Mouse (Mus musculus) liver, embryonic 14.5 days (tissue): ENCODE results near the gene Ahsg. TPM values are rescaled to one million over a fixed set of nuclear protein-coding genes. Genes with fewer than 3 reads are reported as not detected.
A peak's percentile ranks its signal among the peaks of the same experiment; 100 is the strongest.

Experiments
- ATAC-seq: fragments of 200-750 bp; cut with Nextera tagmentation; 2 replicates; pipeline ENCODE4 v1.8.0; 2017; ENCODE audit warnings: moderate number of reproducible peaks, mild to moderate bottlenecking, moderate library complexity; ENCODE audit not compliant: insufficient read depth
- DNase-seq, 3 experiments: peaks; one replicate each; pipeline ENCODE4 v3.0.0-alpha.2; 2012 to 2013; ENCODE audit warnings: low read depth in 3 of 3, low spot score in 3 of 3
- H3K27ac ChIP-seq: fragments of 300-500 bp; sonication (generic); 2 replicates; pipeline ENCODE4 v1.5.1; 2014; ENCODE audit warnings: moderate library complexity, mild to moderate bottlenecking, control low read depth, inconsistent platforms
- H3K27me3 ChIP-seq: fragments of 300-500 bp; sonication (generic); 2 replicates; pipeline ENCODE4 v1.6.1; 2014; ENCODE audit warnings: mild to moderate bottlenecking, low read length, moderate library complexity; ENCODE audit not compliant: control insufficient read depth, insufficient read depth
- H3K36me3 ChIP-seq: fragments of 300-500 bp; sonication (generic); replicated peaks from 2 replicates; pipeline ENCODE4 v1.6.1; 2014; ENCODE audit warnings: low read depth; ENCODE audit not compliant: control insufficient read depth, insufficient read depth
- H3K4me1 ChIP-seq, 2 experiments: fragments of 200-500 bp in 1 of 2; fragments of 300-500 bp in 1 of 2; sonication (generic) in 1 of 2; replicated peaks; 2 replicates each; pipeline ENCODE4 v1.6.1; 2012 to 2014; ENCODE audit warnings: antibody characterized with exemption in 1 of 2, inconsistent platforms in 1 of 2, low read length in 1 of 2; ENCODE audit not compliant: control insufficient read depth in 2 of 2, insufficient read depth in 2 of 2
- H3K4me2 ChIP-seq: fragments of 300-500 bp; sonication (generic); 2 replicates; pipeline ENCODE4 v1.6.1; 2014; ENCODE audit warnings: low read depth, mild to moderate bottlenecking, control low read depth, moderate library complexity
- H3K4me3 ChIP-seq, 2 experiments: fragments of 200-500 bp in 1 of 2; fragments of 300-500 bp in 1 of 2; sonication (generic) in 1 of 2; 2 replicates each; pipeline ENCODE4 v1.5.1; 2012 to 2014; ENCODE audit warnings: low read depth in 2 of 2, low read length in 2 of 2, mild to moderate bottlenecking in 2 of 2, control low read depth in 1 of 2, inconsistent platforms in 1 of 2, moderate library complexity in 1 of 2; ENCODE audit not compliant: insufficient read depth in 1 of 2
- H3K9ac ChIP-seq: fragments of 300-500 bp; sonication (generic); replicated peaks from 2 replicates; pipeline ENCODE4 v1.6.1; 2014; ENCODE audit warnings: mild to moderate bottlenecking, control low read depth, moderate library complexity
- H3K9me3 ChIP-seq: fragments of 300-500 bp; sonication (generic); 2 replicates; pipeline ENCODE4 v1.6.1; 2016; ENCODE audit warnings: low read length, mixed read lengths; ENCODE audit not compliant: control insufficient read depth
- CTCF ChIP-seq: IDR thresholded peaks from 2 replicates; pipeline ENCODE4 v1.5.1; 2016; ENCODE audit warnings: antibody characterized with exemption, low read depth, control low read depth
- EP300 ChIP-seq: IDR thresholded peaks from 2 replicates; pipeline ENCODE4 v1.6.1; 2016; ENCODE audit warnings: antibody characterized with exemption, low read depth
- WGBS: fragments of 180-500 bp; shearing (Covaris S2); extraction: QIAGEN DNeasy Blood & Tissue Kit; methylation state at CpG from one replicate; pipeline ENCODE4 v1.1.7; 2014; ENCODE audit not compliant: insufficient replicate concordance; 5-methylcytosine and 5-hydroxymethylcytosine counted together
- polyA plus RNA-seq, 2 experiments: library from polyadenylated mRNA; depleted of rRNA in 1 of 2; stranded (reverse) in 1 of 2; unstranded in 1 of 2; fragments of >200 nt; fragmentation: Nextera tagmentation in 1 of 2; extraction: Ambion mirVana in 1 of 2; gene quantifications; 2 replicates each; pipeline versions ENCODE4 v1.2.1 to v1.2.3; 2012 to 2014

Ahsg gene
- polyA plus RNA-seq, 2 experiments, result 1,143 to 1,153 TPM

- TF ChIP-seq CTCF, result no peak
- no peak for TF ChIP-seq EP300
- no peak overlapping the region for H3K9ac ChIP-seq
- DNase-seq (no peak), ATAC-seq (no peak)
- H3K4me2 ChIP-seq, result no peak overlapping the region
- H3K4me1 ChIP-seq, result peaks cover 0 to 2% of the 10 kb centered on the region in 2 experiments; a peak in 1 of 4 replicates
- H3K27ac ChIP-seq, result no peak overlapping the region
- no peaks in the 10 kb centered on the region; the same call in 1 of the 2 replicates for H3K36me3 ChIP-seq
- no peak overlapping the region for H3K4me3 ChIP-seq
- 30% methylated on average over 2 of the region's 2 CpGs for WGBS
- no peaks in the 10 kb centered on the region for H3K27me3 ChIP-seq
- no peaks in the 10 kb centered on the region for H3K9me3 ChIP-seq
Measured at GRCm38 (mm10) chr16:22896618-22897017, 5.5 kb downstream of the Ahsg start.

GRCm38 (mm10) chr16:22899346-22899745, 8.3 kb downstream of the Ahsg start:
- no peaks in the 10 kb centered on the region; the same call in 1 of the 2 replicates for H3K36me3 ChIP-seq
- H3K27me3 ChIP-seq, result no peaks in the 10 kb centered on the region
- TF ChIP-seq CTCF (no peak), EP300 (no peak)
- no peaks in the 10 kb centered on the region for H3K9me3 ChIP-seq
- 32% methylated on average over 5 of the region's 5 CpGs for WGBS
- H3K4me1 ChIP-seq, result peaks cover 0 to 2% of the 10 kb centered on the region in 2 experiments; a peak in 1 of 4 replicates
- no peak for DNase-seq
- H3K4me2 ChIP-seq, result no peak overlapping the region
- no peak overlapping the region for H3K9ac ChIP-seq
- H3K4me3 ChIP-seq, result no peak overlapping the region
- ATAC-seq, result 0 out of 2 replicates have a peak, but pooled peaks have one; percentile 7
- H3K27ac ChIP-seq, result no peak overlapping the region

- 58% methylated on average over 10 of the region's 10 CpGs for WGBS
- Histone ChIP-seq H3K9me3 (no peaks in the 10 kb centered on the region), H3K4me2 (no peak overlapping the region), H3K27me3 (no peaks in the 10 kb centered on the region), H3K27ac (no peak overlapping the region), H3K4me3 (no peak overlapping the region), H3K4me1 (peaks cover 0 to 2% of the 10 kb centered on the region in 2 experiments; a peak in 1 of 4 replicates), H3K36me3 (no peaks in the 10 kb centered on the region; the same call in 1 of the 2 replicates), H3K9ac (no peak overlapping the region)
- no peak for TF ChIP-seq CTCF
- TF ChIP-seq EP300, result no peak
- DNase-seq, result no peak
- peak; percentile 51; the same call in 1 of the 2 replicates for ATAC-seq
Measured at GRCm38 (mm10) chr16:22899866-22900570, 8.9 kb downstream of the Ahsg start.

GRCm38 (mm10) chr16:22901326-22901725, 10.2 kb downstream of the Ahsg start:
- peaks cover 0 to 2% of the 10 kb centered on the region in 2 experiments; a peak in 1 of 4 replicates for H3K4me1 ChIP-seq
- H3K27me3 ChIP-seq, result no peaks in the 10 kb centered on the region
- no peak overlapping the region for H3K27ac ChIP-seq
- H3K36me3 ChIP-seq, result no peaks in the 10 kb centered on the region
- H3K9me3 ChIP-seq, result no peaks in the 10 kb centered on the region
- 48% methylated on average over 3 of the region's 3 CpGs for WGBS
- H3K4me3 ChIP-seq, result no peak overlapping the region
- no peak overlapping the region for H3K4me2 ChIP-seq
- H3K9ac ChIP-seq, result no peak overlapping the region
- TF ChIP-seq EP300, result no peak
- no peak for TF ChIP-seq CTCF
- ATAC-seq, result no peak
- no peak for DNase-seq

- TF ChIP-seq EP300 (no peak), CTCF (no peak)
- no peak overlapping the region for H3K4me3 ChIP-seq
- H3K4me1 ChIP-seq, result no peaks in the 10 kb centered on the region
- no peak for ATAC-seq
- no peaks in the 10 kb centered on the region for H3K9me3 ChIP-seq
- WGBS, result 71% methylated on average over 6 of the region's 6 CpGs
- H3K27me3 ChIP-seq, result no peaks in the 10 kb centered on the region
- no peak overlapping the region for H3K9ac ChIP-seq
- H3K4me2 ChIP-seq, result no peak overlapping the region
- no peak overlapping the region for H3K27ac ChIP-seq
- DNase-seq, result no peak
- no peaks in the 10 kb centered on the region for H3K36me3 ChIP-seq
Measured at GRCm38 (mm10) chr16:22909290-22909689, 18.2 kb downstream of the Ahsg start.
